Mouse (Mus musculus) forebrain, embryonic 12.5 days (tissue): ENCODE measurements around the gene Dnajb8. TPM values are rescaled to one million over a fixed set of nuclear protein-coding genes. Genes with fewer than 3 reads are reported as not detected.

Experiments
- ATAC-seq: fragments of 200-750 bp; cut with Nextera tagmentation; 2 replicates; pipeline ENCODE4 v1.8.0; 2017; ENCODE audit warnings: moderate TSS enrichment; ENCODE audit not compliant: low FRiP score
- H3K27ac ChIP-seq: fragments of 300-500 bp; sonication (generic); 2 replicates; pipeline ENCODE4 v1.5.1; 2016; ENCODE audit warnings: mild to moderate bottlenecking
- H3K27me3 ChIP-seq: fragments of 300-500 bp; sonication (generic); 2 replicates; pipeline ENCODE4 v1.6.1; 2016; ENCODE audit warnings: mild to moderate bottlenecking
- H3K36me3 ChIP-seq: fragments of 300-500 bp; sonication (generic); replicated peaks from 2 replicates; pipeline ENCODE4 v1.6.1; 2016; ENCODE audit warnings: mild to moderate bottlenecking
- H3K4me1 ChIP-seq: fragments of 300-500 bp; sonication (generic); 2 replicates; pipeline ENCODE4 v1.6.1; 2016
- H3K4me2 ChIP-seq: fragments of 300-500 bp; sonication (generic); 2 replicates; pipeline ENCODE4 v1.6.1; 2016; ENCODE audit warnings: mild to moderate bottlenecking, moderate library complexity
- H3K4me3 ChIP-seq: fragments of 300-500 bp; sonication (generic); replicated peaks from 2 replicates; pipeline ENCODE4 v1.5.1; 2016; ENCODE audit warnings: mild to moderate bottlenecking
- H3K9ac ChIP-seq: fragments of 300-500 bp; sonication (generic); 2 replicates; pipeline ENCODE4 v1.6.1; 2016; ENCODE audit warnings: mild to moderate bottlenecking
- H3K9me3 ChIP-seq: fragments of 300-500 bp; sonication (generic); 2 replicates; pipeline ENCODE4 v1.6.1; 2016
- WGBS: fragments of 180-500 bp; shearing (Covaris S2); methylation state at CpG from one replicate; pipeline ENCODE4 v1.1.7; 2016; 5-methylcytosine and 5-hydroxymethylcytosine counted together
- polyA plus RNA-seq: library from polyadenylated mRNA; unstranded; fragments of >200 nt; fragmentation: Nextera tagmentation; extraction: Ambion mirVana; gene quantifications from 2 replicates; pipeline ENCODE4 v1.2.1, GENCODE M21; 2016

The Dnajb8 gene
- polyA plus RNA-seq, 1 experiment from 2014 or later: not detected

GRCm38 (mm10) chr6:88276221-88276620 lies 54.2 kb downstream of the Dnajb8 start:
- Histone ChIP-seq H3K27ac (no peak overlapping the region), H3K27me3 (no peaks in the 10 kb centered on the region), H3K4me3 (no peak overlapping the region), H3K36me3 (no peaks in the 10 kb centered on the region), H3K4me1 (no peaks in the 10 kb centered on the region), H3K4me2 (no peak overlapping the region), H3K9ac (no peak overlapping the region), H3K9me3 (no peaks in the 10 kb centered on the region)
- ATAC-seq: no peak
- WGBS: 86% methylated on average over 4 of the region's 4 CpGs

GRCm38 (mm10) chr6:88277242-88277641 lies 55.2 kb downstream of the Dnajb8 start:
- no peak overlapping the region for H3K9ac ChIP-seq
- no peaks in the 10 kb centered on the region for H3K27me3 ChIP-seq
- H3K27ac ChIP-seq: no peak overlapping the region
- WGBS: 87% methylated on average over 4 of the region's 4 CpGs
- no peak for ATAC-seq
- no peaks in the 10 kb centered on the region for H3K4me1 ChIP-seq
- H3K4me2 ChIP-seq: no peak overlapping the region
- H3K36me3 ChIP-seq: no peaks in the 10 kb centered on the region
- no peaks in the 10 kb centered on the region for H3K9me3 ChIP-seq
- H3K4me3 ChIP-seq: no peak overlapping the region

- no peaks in the 10 kb centered on the region for H3K9me3 ChIP-seq
- no peak overlapping the region for H3K4me2 ChIP-seq
- 81% methylated on average over 2 of the region's 2 CpGs for WGBS
- no peaks in the 10 kb centered on the region for H3K27me3 ChIP-seq
- H3K36me3 ChIP-seq: no peaks in the 10 kb centered on the region
- H3K9ac ChIP-seq: no peak overlapping the region
- ATAC-seq: no peak
- H3K4me1 ChIP-seq: no peaks in the 10 kb centered on the region
- no peak overlapping the region for H3K27ac ChIP-seq
- no peak overlapping the region for H3K4me3 ChIP-seq
Observed at GRCm38 (mm10) chr6:88278141-88278540, 56.1 kb downstream of the Dnajb8 start.

GRCm38 (mm10) chr6:88290129-88290766 lies 68.2 kb downstream of the Dnajb8 start:
- no peak overlapping the region for H3K9ac ChIP-seq
- H3K4me2 ChIP-seq: no peak overlapping the region
- no peak overlapping the region for H3K27ac ChIP-seq
- H3K36me3 ChIP-seq: no peaks in the 10 kb centered on the region
- 76% methylated on average over 6 of the region's 6 CpGs for WGBS
- 0 out of 2 replicates have a peak, but pooled peaks cover 4% of the 10 kb centered on the region for H3K4me1 ChIP-seq
- H3K9me3 ChIP-seq: no peaks in the 10 kb centered on the region
- ATAC-seq: no peak
- no peak overlapping the region for H3K4me3 ChIP-seq
- H3K27me3 ChIP-seq: no peaks in the 10 kb centered on the region

- Histone ChIP-seq H3K4me3 (no peak overlapping the region), H3K4me1 (0 out of 2 replicates have a peak, but pooled peaks cover 4% of the 10 kb centered on the region), H3K36me3 (peaks cover 5% of the 10 kb centered on the region), H3K27me3 (no peaks in the 10 kb centered on the region), H3K27ac (no peak overlapping the region), H3K9ac (no peak overlapping the region), H3K4me2 (no peak overlapping the region), H3K9me3 (no peaks in the 10 kb centered on the region)
- no peak for ATAC-seq
- WGBS: 81% methylated on average over 4 of the region's 4 CpGs
Observed at GRCm38 (mm10) chr6:88292274-88292909, 70.3 kb downstream of the Dnajb8 start.

- H3K4me3 ChIP-seq: no peak overlapping the region
- WGBS: 65% methylated on average over 2 of the region's 2 CpGs
- no peak for ATAC-seq
Observed at GRCm38 (mm10) chr6:88299491-88299890, 77.4 kb downstream of the Dnajb8 start.

GRCm38 (mm10) chr6:88301234-88301633 lies 79.2 kb downstream of the Dnajb8 start:
- Histone ChIP-seq H3K9me3 (no peaks in the 10 kb centered on the region), H3K4me2 (no peak overlapping the region), H3K4me1 (no peaks in the 10 kb centered on the region), H3K27me3 (no peaks in the 10 kb centered on the region), H3K9ac (no peak overlapping the region), H3K36me3 (peaks cover 8% of the 10 kb centered on the region), H3K27ac (no peak overlapping the region), H3K4me3 (no peak overlapping the region)
- WGBS: 78% methylated on average over 7 of the region's 7 CpGs
- ATAC-seq: no peak

More at GRCm38 (mm10) chr6:88299491-88299890, 77.4 kb downstream of the Dnajb8 start:
- Histone ChIP-seq H3K4me1 (no peaks in the 10 kb centered on the region), H3K4me2 (no peak overlapping the region), H3K27ac (no peak overlapping the region), H3K9ac (no peak overlapping the region), H3K9me3 (no peaks in the 10 kb centered on the region), H3K27me3 (no peaks in the 10 kb centered on the region), H3K36me3 (peaks cover 8% of the 10 kb centered on the region)

Other genes with a start within 250 kb of the Dnajb8 start
- 47.5 and 97.0 TPM in 2 replicates for gene H1fx, start 240.6 kb upstream of the Dnajb8 start, polyA plus RNA-seq
- gene Rab7, start 177.0 kb upstream of the Dnajb8 start, polyA plus RNA-seq: 206 and 217 TPM in 2 replicates
- 238 and 258 TPM in 2 replicates for gene Rpn1, start 137.8 kb upstream of the Dnajb8 start, polyA plus RNA-seq
- gene Gata2, start 28.4 kb upstream of the Dnajb8 start, polyA plus RNA-seq: 9.4 and 14.6 TPM in 2 replicates
- gene Eefsec, start 224.3 kb downstream of the Dnajb8 start, polyA plus RNA-seq: 33.7 and 34.7 TPM in 2 replicates
- 138 TPM in 2 replicates for gene Ruvbl1, start 243.1 kb downstream of the Dnajb8 start, polyA plus RNA-seq